Mouse (Mus musculus): ENCODE results near the gene Pus7l.
"Not testable (repeated sequence)": the region's sequence is repeated elsewhere in the genome, so short reads cannot be mapped to it uniquely, and the experiment has no call there.

The Pus7l gene

GRCm38 (mm10) chr15:94542567-94543408 lies 559 bp downstream of the Pus7l start:
- no peak for DNase-seq (ENCODE audit: low spot score in 2 of 2)

GRCm38 (mm10) chr15:94539296-94539695 lies 4.1 kb downstream of the Pus7l start:
- DNase-seq (ENCODE audit: low spot score in 2 of 2): no peak

GRCm38 (mm10) chr15:94535521-94535920 lies 7.8 kb downstream of the Pus7l start:
- DNase-seq (ENCODE audit: low spot score in 2 of 2): no peak

DNA sequence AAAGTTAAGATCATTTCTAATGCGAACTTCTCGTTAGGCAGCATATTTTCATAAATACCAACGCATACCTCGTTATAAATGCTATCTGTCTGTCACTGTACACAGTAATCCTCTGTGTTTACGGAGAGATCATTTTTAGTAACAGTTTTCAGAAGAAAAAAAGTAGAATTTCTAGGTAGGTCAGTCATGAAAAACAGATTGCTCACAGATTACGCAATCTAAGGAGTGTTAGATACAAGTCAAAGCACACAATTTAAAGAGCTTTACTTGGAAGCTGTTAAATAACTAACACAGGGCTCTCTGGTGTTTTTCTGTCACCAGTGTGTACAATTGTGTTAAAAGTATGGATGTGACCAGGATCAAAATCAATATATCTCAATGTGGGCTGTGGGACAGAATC lies 10.4 kb downstream of the Pus7l start:
- no peak for DNase-seq (ENCODE audit: low spot score in 2 of 2)

DNA sequence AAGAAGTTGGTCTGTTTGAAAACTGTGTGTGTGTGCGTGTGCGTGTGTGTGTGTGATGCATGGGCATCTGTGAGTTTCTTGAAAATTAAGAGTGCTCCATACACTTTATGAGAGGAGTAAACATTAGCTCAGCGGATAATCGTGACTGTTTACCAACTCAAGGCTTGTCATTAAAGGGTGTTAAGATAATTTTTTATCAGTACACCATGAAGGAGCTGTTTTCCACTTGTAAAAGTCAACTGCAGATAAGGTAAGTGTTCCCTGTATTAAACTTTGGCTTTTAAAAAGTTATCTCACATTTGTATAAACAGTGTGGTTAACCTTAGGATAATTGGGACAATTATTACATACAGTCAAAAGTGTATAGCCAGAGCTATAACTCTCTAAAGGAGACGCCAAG lies 11.0 kb downstream of the Pus7l start:
- no peak for DNase-seq (ENCODE audit: low spot score in 2 of 2)

GRCm38 (mm10) chr15:94530519-94530918 lies 12.8 kb downstream of the Pus7l start:
- peak; percentile 16 to 22 for DNase-seq (ENCODE audit: low spot score in 2 of 2)

DNA sequence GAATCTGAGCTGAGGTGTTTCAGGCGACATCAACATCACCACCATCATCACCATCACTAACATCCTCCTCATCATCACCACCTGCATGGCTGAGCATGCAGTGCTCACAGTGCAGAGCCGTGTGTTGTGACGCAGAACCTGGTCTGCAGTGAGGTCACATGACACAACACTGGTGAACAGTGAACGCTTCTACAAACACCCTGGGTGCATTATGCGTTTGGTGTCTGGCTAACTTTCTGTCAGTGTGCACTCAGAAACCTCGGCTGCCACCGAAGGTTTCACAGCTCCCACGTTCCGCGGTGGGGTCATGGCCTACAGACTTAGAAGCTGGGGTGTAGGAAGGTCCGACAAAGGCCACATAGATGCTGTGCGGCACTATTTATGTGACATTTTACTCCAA lies 18.4 kb downstream of the Pus7l start:
- no peak for DNase-seq (ENCODE audit: low spot score in 2 of 2)

DNA sequence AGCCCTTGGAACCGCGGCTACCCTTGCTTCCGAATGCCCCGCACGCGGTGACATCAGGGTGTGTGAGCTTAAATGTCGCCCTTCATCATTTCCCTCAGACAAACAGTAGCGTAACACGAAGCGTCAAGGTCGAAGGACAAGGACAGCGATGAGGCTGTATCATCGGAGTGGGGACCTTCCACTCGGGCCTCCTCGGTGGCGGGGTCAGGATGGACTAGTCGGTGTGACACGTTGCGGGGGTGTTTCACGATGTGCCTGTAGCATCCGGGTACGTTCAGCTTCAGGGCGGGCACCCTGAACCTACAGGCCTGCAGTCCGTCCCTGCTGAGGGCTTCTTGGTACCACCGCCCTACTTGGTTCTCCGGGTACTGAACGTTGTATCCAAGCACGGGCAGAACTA lies 20.1 kb downstream of the Pus7l start:
- DNase-seq (ENCODE audit: low spot score in 2 of 2): no peak

DNA sequence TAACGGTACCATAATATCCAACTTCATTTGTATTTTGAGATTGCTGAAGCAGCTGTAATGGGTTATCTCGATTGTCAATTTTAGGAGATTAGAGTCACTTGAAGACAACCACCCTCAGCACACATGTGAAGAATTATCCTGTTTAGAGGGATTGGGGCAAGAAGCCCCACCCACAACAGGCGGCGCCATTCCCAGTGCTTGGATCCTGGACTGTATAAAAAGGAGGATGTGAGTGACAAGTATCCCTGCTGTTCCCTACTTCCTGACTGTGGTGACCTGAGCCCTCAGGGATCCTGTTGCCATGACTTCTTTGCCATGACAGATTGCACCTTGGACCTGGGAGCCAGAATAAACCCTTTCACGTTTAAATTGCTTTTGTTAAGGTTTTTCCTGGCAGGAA lies 22.4 kb downstream of the Pus7l start:
- DNase-seq (ENCODE audit: low spot score in 2 of 2): no peak

- DNase-seq (ENCODE audit: low spot score in 2 of 2): peak in 1 of 2 experiments; percentile 32
These were observed 23.0 kb downstream of the Pus7l start for GRCm38 (mm10) chr15:94520205-94520900.

GRCm38 (mm10) chr15:94517913-94518491 lies 25.3 kb downstream of the Pus7l start:
- no peak for DNase-seq (ENCODE audit: low spot score in 2 of 2)

DNA sequence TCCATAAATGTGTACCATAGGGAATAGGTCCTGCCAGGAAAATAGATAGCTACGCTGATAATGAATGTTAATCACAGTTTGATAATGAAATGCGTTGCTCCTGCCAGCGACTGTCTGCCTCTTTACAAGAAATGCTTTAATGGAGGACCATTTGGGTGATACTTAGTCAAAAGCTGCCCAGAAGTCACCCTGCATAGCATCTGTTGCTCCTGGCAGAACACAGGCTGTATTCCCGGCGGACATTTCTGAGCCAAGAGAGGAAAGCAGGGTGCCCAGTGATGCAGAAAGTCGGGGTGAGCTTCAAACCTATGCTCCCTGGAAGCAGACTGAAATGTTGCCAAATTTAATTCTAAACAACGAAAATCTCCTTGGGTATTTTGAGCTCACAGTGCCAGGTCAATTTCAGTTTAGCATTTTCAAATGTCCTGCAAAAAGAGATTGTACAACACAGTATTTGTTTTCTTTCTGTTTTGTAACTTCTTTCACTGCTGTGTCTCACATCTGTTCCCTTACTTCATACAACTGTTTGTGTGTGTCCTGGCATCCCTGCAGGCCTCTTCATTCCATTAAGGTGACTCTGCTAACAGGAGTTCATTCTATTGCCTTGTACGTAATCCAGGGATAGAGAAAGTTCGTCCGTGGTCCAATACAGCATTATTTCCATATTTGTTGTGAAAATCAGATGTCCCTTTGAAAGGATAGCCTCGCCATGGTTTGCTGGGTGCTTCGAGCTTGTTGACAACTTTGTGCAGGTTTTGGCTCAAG lies 39.7 kb downstream of the Pus7l start:
- peak; percentile 20 to 29 for DNase-seq (ENCODE audit: low spot score in 2 of 2)

- DNase-seq (ENCODE audit: low spot score in 2 of 2): no peak
These were observed 44.1 kb downstream of the Pus7l start for GRCm38 (mm10) chr15:94499260-94499659.

DNA sequence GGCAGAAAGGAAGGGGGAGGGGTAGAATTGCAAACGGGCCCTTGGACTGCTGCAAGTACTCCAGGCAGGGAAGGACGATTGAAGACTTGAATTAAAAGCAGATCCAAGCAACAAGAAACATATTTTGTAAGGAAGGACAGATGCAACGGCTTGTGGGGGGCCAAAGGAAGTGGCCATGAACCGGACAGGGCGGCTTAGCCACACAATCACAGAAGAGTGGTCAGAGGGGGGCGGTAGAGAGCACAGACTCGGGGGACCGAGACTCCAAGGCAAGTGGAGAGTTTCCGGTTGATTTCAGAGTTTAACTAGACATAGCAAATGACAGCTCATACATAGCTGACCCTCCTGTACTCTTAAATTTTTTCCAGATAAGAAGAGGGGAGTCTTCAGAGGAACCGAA lies 47.4 kb downstream of the Pus7l start:
- DNase-seq (ENCODE audit: low spot score in 2 of 2): no peak

GRCm38 (mm10) chr15:94494445-94494844 lies 48.9 kb downstream of the Pus7l start:
- no peak for DNase-seq (ENCODE audit: low spot score in 2 of 2)

DNA sequence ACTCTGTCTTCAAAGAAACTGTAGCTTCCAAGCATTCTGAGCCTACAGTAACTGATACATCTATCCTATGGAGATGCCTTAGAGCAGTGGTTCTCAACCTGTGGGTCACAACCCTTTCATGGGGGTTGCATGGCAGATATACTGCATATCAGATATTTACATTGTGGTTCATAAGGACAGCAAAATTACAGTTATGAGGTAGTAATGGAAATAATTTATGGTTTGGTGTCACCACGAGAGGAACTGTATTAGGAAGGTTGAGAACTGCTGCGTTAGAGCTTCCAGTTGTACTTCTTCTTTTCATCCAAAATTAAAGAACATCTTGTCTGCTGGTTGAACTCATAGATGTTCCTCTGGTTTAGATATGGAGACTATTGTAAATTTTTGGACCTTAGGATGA lies 53.9 kb downstream of the Pus7l start:
- DNase-seq (ENCODE audit: low spot score in 2 of 2): no peak

DNA sequence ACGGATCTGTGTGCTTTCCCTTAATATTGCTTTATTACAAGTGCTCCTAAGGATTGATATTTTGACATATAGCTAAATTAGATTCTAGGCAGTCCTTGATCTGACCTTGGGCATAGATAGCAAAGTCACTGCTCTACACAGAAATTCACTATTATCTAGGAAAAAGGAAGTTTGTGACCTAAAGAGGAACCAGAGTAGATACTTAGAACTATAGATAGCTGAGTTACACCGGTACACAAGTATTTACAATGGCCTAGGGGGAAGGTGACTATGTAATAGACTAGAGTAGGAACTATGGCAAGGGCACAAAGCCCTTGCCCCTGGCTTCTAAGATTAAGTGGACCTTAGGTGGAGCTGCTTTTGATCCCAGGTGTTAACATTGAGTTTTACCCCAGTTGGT lies 55.3 kb downstream of the Pus7l start:
- DNase-seq (ENCODE audit: low spot score in 2 of 2): not testable (repeated sequence)

- no peak for DNase-seq (ENCODE audit: low spot score in 2 of 2)
These were observed 60.8 kb downstream of the Pus7l start for GRCm38 (mm10) chr15:94482555-94482954.

DNA sequence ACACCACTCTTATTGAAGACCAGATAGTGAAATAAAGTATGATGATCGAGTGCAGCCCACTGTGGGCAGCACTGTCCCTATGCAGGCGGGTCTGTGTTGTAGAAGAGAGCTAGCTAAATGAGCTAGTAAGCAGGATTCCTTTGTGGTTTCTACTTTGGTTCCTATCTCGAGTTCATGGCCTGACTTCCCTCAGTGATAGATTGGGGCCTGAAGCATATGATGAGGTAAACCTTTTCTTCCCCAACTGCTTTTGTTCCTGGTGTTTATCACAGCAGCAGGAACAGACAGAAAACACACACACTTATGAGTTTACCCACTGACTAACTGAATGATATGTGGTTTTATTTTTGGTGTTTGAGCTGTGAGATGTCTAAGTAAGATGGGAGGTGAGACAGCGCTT lies 62.6 kb downstream of the Pus7l start:
- DNase-seq (ENCODE audit: low spot score in 2 of 2): no peak

GRCm38 (mm10) chr15:94480248-94480647 lies 63.1 kb downstream of the Pus7l start:
- DNase-seq (ENCODE audit: low spot score in 2 of 2): no peak

GRCm38 (mm10) chr15:94479513-94480136 lies 63.7 kb downstream of the Pus7l start:
- DNase-seq (ENCODE audit: low spot score in 2 of 2): no peak

DNA sequence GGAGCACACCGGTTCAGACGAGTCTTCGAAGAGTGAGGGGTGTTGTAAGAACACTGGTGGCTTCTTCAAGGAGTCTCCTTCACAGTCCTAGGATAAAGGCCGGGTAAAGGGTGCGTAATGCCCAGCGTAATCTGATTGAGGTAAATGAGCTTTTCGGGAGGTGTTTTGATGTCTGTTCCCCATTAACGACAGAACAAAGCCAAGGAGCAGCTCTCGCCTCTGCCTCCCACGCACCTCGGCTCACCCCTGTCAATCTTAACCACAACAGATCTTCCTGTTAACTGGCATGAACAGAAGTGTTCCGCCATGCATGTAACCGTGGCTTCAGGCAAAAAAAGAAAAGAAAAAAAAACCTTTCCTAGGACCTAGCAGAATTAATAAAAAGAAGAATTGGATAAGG lies 64.6 kb downstream of the Pus7l start:
- no peak for DNase-seq (ENCODE audit: low spot score in 2 of 2)
